Mouse (Mus musculus) stomach, embryonic 15.5 days (tissue): ENCODE results near the gene Gclc. TPM values are rescaled to one million over a fixed set of nuclear protein-coding genes. Genes with fewer than 3 reads are reported as not detected.

Experiments
- ATAC-seq: fragments of 200-750 bp; cut with Nextera tagmentation; 2 replicates; pipeline ENCODE4 v1.8.0; 2017; ENCODE audit warnings: low read depth, moderate number of reproducible peaks, moderate TSS enrichment; ENCODE audit not compliant: insufficient read depth, low FRiP score
- H3K27ac ChIP-seq: fragments of 300-500 bp; sonication (generic); 2 replicates; pipeline ENCODE4 v1.5.1; 2015; ENCODE audit warnings: mild to moderate bottlenecking, inconsistent platforms
- H3K27me3 ChIP-seq: fragments of 300-500 bp; sonication (generic); replicated peaks from 2 replicates; pipeline ENCODE4 v1.6.1; 2015; ENCODE audit warnings: inconsistent platforms
- H3K36me3 ChIP-seq: fragments of 300-500 bp; sonication (generic); 2 replicates; pipeline ENCODE4 v1.6.1; 2015; ENCODE audit warnings: inconsistent platforms
- H3K4me1 ChIP-seq: fragments of 300-500 bp; sonication (generic); 2 replicates; pipeline ENCODE4 v1.6.1; 2015; ENCODE audit warnings: inconsistent platforms
- H3K4me2 ChIP-seq: fragments of 300-500 bp; sonication (generic); 2 replicates; pipeline ENCODE4 v1.6.1; 2015; ENCODE audit warnings: mild to moderate bottlenecking, inconsistent platforms
- H3K4me3 ChIP-seq: fragments of 300-500 bp; sonication (generic); replicated peaks from 2 replicates; pipeline ENCODE4 v1.5.1; 2015; ENCODE audit warnings: inconsistent platforms
- H3K9ac ChIP-seq: fragments of 300-500 bp; sonication (generic); 2 replicates; pipeline ENCODE4 v1.6.1; 2015; ENCODE audit warnings: inconsistent platforms
- H3K9me3 ChIP-seq: fragments of 300-500 bp; sonication (generic); 2 replicates; pipeline ENCODE4 v1.6.1; 2016; ENCODE audit warnings: inconsistent platforms
- WGBS: fragments of 180-500 bp; shearing (Covaris S2); methylation state at CpG from one replicate; pipeline ENCODE4 v1.1.7; 2015; 5-methylcytosine and 5-hydroxymethylcytosine counted together
- polyA plus RNA-seq: library from polyadenylated mRNA; unstranded; fragments of >200 nt; fragmentation: Nextera tagmentation; extraction: Ambion mirVana; gene quantifications from 2 replicates; pipeline ENCODE4 v1.2.1, GENCODE M21; 2015

Gclc gene
- polyA plus RNA-seq, 1 experiment from 2014 or later, result 15.8 TPM

DNA sequence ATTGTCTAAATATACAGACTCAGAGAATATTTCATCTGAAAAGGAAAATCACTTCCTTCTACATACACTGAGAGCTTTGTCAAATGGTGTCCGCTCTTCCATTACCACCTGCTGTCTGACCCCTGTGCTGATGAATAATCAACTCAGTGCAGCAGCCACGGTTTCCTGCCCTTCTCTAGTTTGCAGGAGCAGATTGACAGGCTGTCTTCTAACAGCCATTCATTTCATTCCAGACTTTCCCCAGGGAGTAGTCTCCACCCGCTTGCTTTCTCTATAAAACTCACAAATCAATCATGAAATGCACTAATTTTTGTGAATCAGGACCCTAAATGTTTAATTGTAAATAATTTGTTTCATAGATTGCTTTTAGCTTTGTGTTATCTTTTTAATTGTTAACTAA, 39.5 kb downstream of the Gclc start:
- H3K27me3 ChIP-seq, result no peaks in the 10 kb centered on the region
- H3K36me3 ChIP-seq, result peaks cover 6% of the 10 kb centered on the region
- H3K4me2 ChIP-seq, result no peak overlapping the region
- no peak overlapping the region for H3K4me3 ChIP-seq
- ATAC-seq, result no peak
- no peaks in the 10 kb centered on the region for H3K4me1 ChIP-seq
- no peak overlapping the region for H3K9ac ChIP-seq
- H3K27ac ChIP-seq, result no peak overlapping the region
- WGBS, result 62% methylated on average over 3 of the region's 3 CpGs
- no peaks in the 10 kb centered on the region for H3K9me3 ChIP-seq

- H3K9me3 ChIP-seq, result no peaks in the 10 kb centered on the region
- H3K4me3 ChIP-seq, result no peak overlapping the region
- 0 out of 2 replicates have a peak, but pooled peaks cover 4% of the 10 kb centered on the region for H3K4me1 ChIP-seq
- H3K27ac ChIP-seq, result no peak overlapping the region
- ATAC-seq, result no peak
- no peak overlapping the region for H3K4me2 ChIP-seq
- no peaks in the 10 kb centered on the region for H3K36me3 ChIP-seq
- no peak overlapping the region for H3K9ac ChIP-seq
- WGBS, result 56% methylated on average over 7 of the region's 7 CpGs
- H3K27me3 ChIP-seq, result no peaks in the 10 kb centered on the region
Observed at GRCm38 (mm10) chr9:77802461-77802860, 48.1 kb downstream of the Gclc start.

- no peaks in the 10 kb centered on the region for H3K27me3 ChIP-seq
- H3K4me3 ChIP-seq, result peak overlapping the region; percentile 26
- WGBS, result 40% methylated on average over 3 of the region's 3 CpGs
- H3K9me3 ChIP-seq, result no peaks in the 10 kb centered on the region
- 0 out of 2 replicates have a peak, but pooled peaks cover 4% of the 10 kb centered on the region for H3K4me1 ChIP-seq
- H3K27ac ChIP-seq, result no peak overlapping the region; the same call in 1 of the 2 replicates
- peak overlapping the region; percentile 52 for H3K4me2 ChIP-seq
- no peak overlapping the region for H3K9ac ChIP-seq
- H3K36me3 ChIP-seq, result no peaks in the 10 kb centered on the region
- ATAC-seq, result no peak
Observed at GRCm38 (mm10) chr9:77806426-77806825, 52.1 kb downstream of the Gclc start.

DNA sequence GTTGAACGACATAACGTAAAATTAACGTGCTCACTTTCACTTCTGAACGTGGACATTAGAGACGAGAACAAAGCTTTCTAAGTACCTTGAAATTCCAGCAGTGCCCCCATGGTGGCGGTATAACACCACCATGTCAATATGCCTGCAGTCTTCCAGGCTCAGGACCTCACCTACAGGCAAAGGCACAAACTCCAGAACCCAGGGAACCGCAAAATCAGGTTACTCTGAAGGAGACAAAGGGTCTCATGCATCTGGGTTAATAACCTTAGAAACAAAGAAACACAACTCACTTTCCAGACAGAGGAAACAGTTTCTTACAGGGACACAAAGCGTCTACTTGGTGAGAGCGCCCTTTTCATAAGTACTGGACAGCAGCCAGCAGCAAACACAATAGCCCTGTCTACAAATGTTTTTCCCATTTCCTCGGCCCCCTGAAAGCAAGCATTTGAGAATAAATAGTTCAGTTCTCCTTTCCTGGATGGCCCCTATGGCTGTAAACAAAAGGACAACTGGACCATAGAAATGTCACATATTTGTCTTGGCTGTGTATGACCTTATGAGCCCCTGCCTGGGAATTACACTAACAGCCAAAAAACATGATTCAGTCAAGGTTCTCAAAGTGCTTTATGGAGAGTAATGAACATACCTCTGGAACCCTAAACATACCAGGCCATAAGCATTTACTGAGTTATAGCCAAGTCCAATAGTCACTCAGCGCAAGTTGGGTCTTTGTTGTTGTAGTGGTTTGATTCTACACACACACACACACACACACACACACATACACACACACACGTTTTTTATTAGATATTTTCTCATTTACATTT, 52.7 kb downstream of the Gclc start:
- Histone ChIP-seq H3K36me3 (no peaks in the 10 kb centered on the region), H3K4me3 (peak overlapping the region; percentile 26), H3K9ac (no peak overlapping the region)

GRCm38 (mm10) chr9:77808481-77808880, 54.1 kb downstream of the Gclc start:
- H3K4me3 ChIP-seq, result no peak overlapping the region
- no peak overlapping the region for H3K4me2 ChIP-seq
- H3K4me1 ChIP-seq, result 0 out of 2 replicates have a peak, but pooled peaks cover 4% of the 10 kb centered on the region
- H3K27me3 ChIP-seq, result no peaks in the 10 kb centered on the region
- H3K27ac ChIP-seq, result no peak overlapping the region
- WGBS, result 73% methylated on average over 6 of the region's 6 CpGs
- H3K9ac ChIP-seq, result no peak overlapping the region
- H3K9me3 ChIP-seq, result no peaks in the 10 kb centered on the region
- no peaks in the 10 kb centered on the region for H3K36me3 ChIP-seq
- ATAC-seq, result no peak

More for the DNA sequence above, 52.7 kb downstream of the Gclc start:
- H3K4me2 ChIP-seq, result peak overlapping the region; percentile 52
- no peaks in the 10 kb centered on the region for H3K27me3 ChIP-seq
- H3K27ac ChIP-seq, result no peak overlapping the region; the same call in 1 of the 2 replicates
- no peaks in the 10 kb centered on the region for H3K9me3 ChIP-seq
- ATAC-seq, result peak; percentile 56; the same call in 1 of the 2 replicates
- 0 out of 2 replicates have a peak, but pooled peaks cover 4% of the 10 kb centered on the region for H3K4me1 ChIP-seq
- 22% methylated on average over 12 of the region's 12 CpGs for WGBS

DNA sequence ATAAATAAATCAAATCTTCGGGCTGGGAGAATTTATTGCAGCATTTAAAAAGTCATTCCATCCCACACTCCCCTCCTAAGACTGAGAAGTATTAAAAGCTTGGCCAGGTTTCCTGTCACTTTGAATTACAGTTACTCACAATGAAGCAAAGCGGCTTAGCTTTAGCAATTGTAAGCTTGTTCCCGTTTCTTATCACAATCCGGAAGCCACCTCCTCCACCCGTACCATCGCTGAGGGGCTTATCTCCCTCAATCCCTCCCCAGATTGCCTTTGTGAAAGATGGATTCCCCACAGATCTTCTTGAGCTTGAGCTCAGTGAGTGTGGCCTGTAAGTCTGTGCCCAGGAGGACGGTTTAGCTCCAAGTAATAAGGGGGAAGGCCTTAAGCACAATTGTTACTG, 64.5 kb downstream of the Gclc start:
- no peak overlapping the region for H3K9ac ChIP-seq
- ATAC-seq, result no peak
- no peaks in the 10 kb centered on the region for H3K36me3 ChIP-seq
- no peak overlapping the region for H3K4me3 ChIP-seq
- no peak overlapping the region for H3K4me2 ChIP-seq
- H3K4me1 ChIP-seq, result no peaks in the 10 kb centered on the region
- H3K9me3 ChIP-seq, result no peaks in the 10 kb centered on the region
- no peak overlapping the region for H3K27ac ChIP-seq
- 69% methylated on average over 7 of the region's 7 CpGs for WGBS
- H3K27me3 ChIP-seq, result no peaks in the 10 kb centered on the region

- no peak overlapping the region for H3K9ac ChIP-seq
- no peaks in the 10 kb centered on the region for H3K27me3 ChIP-seq
- H3K4me2 ChIP-seq, result no peak overlapping the region
- no peaks in the 10 kb centered on the region for H3K4me1 ChIP-seq
- H3K36me3 ChIP-seq, result no peaks in the 10 kb centered on the region
- no peak for ATAC-seq
- H3K4me3 ChIP-seq, result no peak overlapping the region
- WGBS, result 80% methylated on average over 2 of the region's 2 CpGs
- no peak overlapping the region for H3K27ac ChIP-seq
- no peaks in the 10 kb centered on the region for H3K9me3 ChIP-seq
Observed at GRCm38 (mm10) chr9:77819318-77819717, 65.0 kb downstream of the Gclc start.

DNA sequence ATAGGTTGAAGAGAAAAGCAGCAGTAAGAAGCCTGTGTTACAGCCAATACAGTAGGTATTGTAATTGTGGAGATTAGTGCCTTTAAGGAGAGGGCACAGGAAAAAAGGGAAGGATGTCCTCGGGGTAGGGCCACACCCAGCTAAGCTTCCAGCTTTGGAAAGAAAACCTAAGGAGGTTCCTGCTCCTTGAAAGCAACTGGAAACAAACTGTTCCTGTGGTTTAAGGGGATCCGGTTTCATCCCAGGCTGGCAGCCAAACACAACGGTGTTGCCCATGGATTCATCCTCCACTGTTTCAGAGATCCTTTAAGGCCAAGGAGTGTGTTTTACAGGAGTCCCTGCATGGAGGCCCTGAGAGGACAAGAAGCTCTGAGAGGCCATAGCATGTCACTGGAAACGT, 66.5 kb downstream of the Gclc start:
- Histone ChIP-seq H3K27ac (no peak overlapping the region), H3K4me3 (no peak overlapping the region), H3K9ac (no peak overlapping the region), H3K4me1 (peaks cover 5% of the 10 kb centered on the region; the same call in 1 of the 2 replicates), H3K9me3 (no peaks in the 10 kb centered on the region), H3K36me3 (no peaks in the 10 kb centered on the region), H3K4me2 (no peak overlapping the region), H3K27me3 (no peaks in the 10 kb centered on the region)
- WGBS, result 58% methylated on average over 4 of the region's 4 CpGs
- no peak for ATAC-seq

GRCm38 (mm10) chr9:77825380-77825961, 71.1 kb downstream of the Gclc start:
- peak; percentile 74; the same call in 1 of the 2 replicates for ATAC-seq
- Histone ChIP-seq H3K4me1 (peaks cover 5% of the 10 kb centered on the region; the same call in 1 of the 2 replicates), H3K27me3 (no peaks in the 10 kb centered on the region), H3K36me3 (no peaks in the 10 kb centered on the region), H3K27ac (peak overlapping the region; percentile 19; the same call in 1 of the 2 replicates), H3K4me3 (no peak overlapping the region), H3K9ac (no peak overlapping the region), H3K4me2 (peak overlapping the region; percentile 11; the same call in 1 of the 2 replicates), H3K9me3 (no peaks in the 10 kb centered on the region)
- WGBS, result 12% methylated on average over 7 of the region's 7 CpGs

- 40% methylated on average over 4 of the region's 4 CpGs for WGBS
- H3K27me3 ChIP-seq, result no peaks in the 10 kb centered on the region
- H3K27ac ChIP-seq, result no peak overlapping the region
Observed at GRCm38 (mm10) chr9:77826237-77826636, 71.9 kb downstream of the Gclc start.

DNA sequence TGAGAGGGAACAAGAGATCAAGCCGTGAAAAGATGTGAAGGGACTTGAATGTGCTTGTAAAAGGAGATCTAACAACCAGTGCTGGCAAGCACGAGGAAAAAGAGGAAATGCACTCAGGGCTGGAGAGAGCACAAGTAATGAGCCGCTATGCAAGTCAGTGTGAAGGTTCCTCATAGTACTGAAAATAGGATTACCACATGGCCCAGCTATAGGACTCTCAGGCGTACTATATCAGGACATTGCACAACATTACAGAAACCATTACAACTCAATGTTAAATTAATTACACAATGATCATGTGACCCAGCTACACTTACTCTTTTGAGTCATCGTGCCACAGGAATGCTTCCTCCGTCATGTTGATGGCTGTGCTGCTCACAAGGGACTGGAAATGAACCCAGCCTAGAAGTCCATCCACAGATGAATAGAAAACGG, 74.2 kb downstream of the Gclc start:
- Histone ChIP-seq H3K4me1 (peaks cover 5% of the 10 kb centered on the region; the same call in 1 of the 2 replicates), H3K4me3 (no peak overlapping the region), H3K27me3 (no peaks in the 10 kb centered on the region), H3K4me2 (no peak overlapping the region), H3K36me3 (no peaks in the 10 kb centered on the region), H3K27ac (no peak overlapping the region), H3K9me3 (no peaks in the 10 kb centered on the region), H3K9ac (no peak overlapping the region)
- 59% methylated on average over 7 of the region's 7 CpGs for WGBS
- ATAC-seq, result no peak; the same call in 1 of the 2 replicates

More at GRCm38 (mm10) chr9:77826237-77826636, 71.9 kb downstream of the Gclc start:
- no peaks in the 10 kb centered on the region for H3K36me3 ChIP-seq
- H3K4me3 ChIP-seq, result no peak overlapping the region
- H3K4me2 ChIP-seq, result no peak overlapping the region
- H3K4me1 ChIP-seq, result peaks cover 5% of the 10 kb centered on the region; the same call in 1 of the 2 replicates
- no peaks in the 10 kb centered on the region for H3K9me3 ChIP-seq
- no peak overlapping the region for H3K9ac ChIP-seq
- no peak for ATAC-seq
